Mouse (Mus musculus) kidney, adult 2 months (tissue): ENCODE measurements around the gene Ptpn13.

Source experiments
- CTCF ChIP-seq: fragments of 200-500 bp; conservative IDR thresholded peaks from 2 replicates; pipeline ENCODE4 v1.5.1; 2011; ENCODE audit warnings: low read depth, mild to moderate bottlenecking, control low read depth, low read length, moderate library complexity, mixed read lengths; ENCODE audit not compliant: insufficient read depth, insufficient read length
- POLR2A ChIP-seq: fragments of 200-500 bp; IDR thresholded peaks from one replicate; pipeline ENCODE4 v1.6.1; 2011; ENCODE audit warnings: low read depth, low read length, control low read depth

- TF ChIP-seq CTCF (no peak), POLR2A (no peak)
Observed at GRCm38 (mm10) chr5:103530214-103530613, 105.2 kb downstream of the Ptpn13 start.
